Mouse (Mus musculus): ENCODE results near the gene Cd200.
"Not testable (repeated sequence)": the region's sequence is repeated elsewhere in the genome, so short reads cannot be mapped to it uniquely, and the experiment has no call there.

Cd200 gene

GRCm38 (mm10) chr16:45377332-45377731 lies 31.5 kb downstream of the Cd200 start:
- DNase-seq (ENCODE audit: low spot score in 2 of 2): no peak

DNA sequence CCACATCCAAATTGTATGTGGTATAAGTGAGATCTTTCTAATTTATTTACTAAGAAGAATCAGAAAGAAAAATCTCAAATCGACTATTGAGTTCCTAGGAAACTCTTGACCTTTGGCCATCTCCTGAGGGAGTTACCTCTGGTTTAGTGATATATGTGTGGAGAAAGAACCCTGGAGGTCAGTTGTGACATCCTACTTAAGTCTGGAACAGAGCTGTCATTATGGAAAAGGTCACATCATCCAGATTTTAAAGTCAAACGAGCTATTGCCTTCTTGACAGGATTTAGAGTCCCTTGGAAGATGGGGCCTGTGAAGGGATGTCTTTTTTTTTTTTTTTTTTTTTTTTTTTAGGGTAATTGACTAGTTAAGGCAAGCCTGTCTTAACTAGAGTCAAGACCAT lies 32.0 kb downstream of the Cd200 start:
- DNase-seq (ENCODE audit: low spot score in 2 of 2): no peak

DNA sequence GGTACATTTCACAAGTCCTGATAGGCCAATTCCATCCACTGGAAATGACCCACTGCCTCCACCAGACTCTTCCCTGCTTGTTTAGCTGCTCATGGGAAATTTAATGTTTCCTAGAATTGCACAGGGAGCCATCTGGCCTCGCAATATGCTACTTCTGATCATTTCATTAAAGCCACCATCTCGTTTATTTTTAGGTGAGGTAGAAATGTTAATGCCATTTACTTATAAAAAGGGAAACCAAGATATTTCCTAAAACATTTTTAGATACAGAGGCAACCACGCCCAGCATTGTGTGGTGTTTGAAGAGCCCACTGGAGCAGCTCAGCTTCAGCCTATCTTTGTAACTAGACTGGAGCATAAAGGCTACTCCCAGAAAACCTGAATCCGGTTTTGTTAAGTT lies 32.6 kb downstream of the Cd200 start:
- no peak for DNase-seq (ENCODE audit: low spot score in 2 of 2)

- DNase-seq (ENCODE audit: low spot score in 2 of 2): no peak
These were observed 33.2 kb downstream of the Cd200 start for GRCm38 (mm10) chr16:45375506-45376225.

DNA sequence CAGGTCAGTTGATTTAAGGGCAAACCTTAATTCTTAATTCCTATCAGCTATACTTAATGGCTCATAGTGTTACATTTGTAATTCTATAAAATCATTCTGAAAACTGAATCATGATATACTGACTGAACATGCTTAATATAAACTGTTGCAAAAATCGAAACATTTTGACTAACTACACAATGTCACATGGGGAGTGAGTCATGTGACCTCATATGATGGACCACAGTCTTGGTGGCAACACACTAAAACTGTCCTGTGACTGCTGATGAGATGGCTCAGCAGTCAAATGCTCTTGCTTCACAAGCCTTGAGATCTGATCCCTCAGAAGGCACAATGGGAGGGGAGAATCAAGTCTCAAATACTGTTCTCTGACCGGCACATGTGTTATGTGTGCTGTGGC lies 34.8 kb downstream of the Cd200 start:
- no peak for DNase-seq (ENCODE audit: low spot score in 2 of 2)

GRCm38 (mm10) chr16:45371076-45371475 lies 37.8 kb downstream of the Cd200 start:
- DNase-seq (ENCODE audit: low spot score in 2 of 2): no peak

GRCm38 (mm10) chr16:45369285-45369965 lies 39.4 kb downstream of the Cd200 start:
- no peak for DNase-seq (ENCODE audit: low spot score in 2 of 2)

GRCm38 (mm10) chr16:45366111-45366510 lies 42.7 kb downstream of the Cd200 start:
- DNase-seq (ENCODE audit: low spot score in 2 of 2): no peak

- DNase-seq (ENCODE audit: low spot score in 2 of 2): peak in 1 of 2 experiments; percentile 5
These were observed 43.5 kb downstream of the Cd200 start for GRCm38 (mm10) chr16:45365353-45365752.

- DNase-seq (ENCODE audit: low spot score in 2 of 2): no peak
These were observed 44.2 kb downstream of the Cd200 start for GRCm38 (mm10) chr16:45364627-45365026.

- no peak for DNase-seq (ENCODE audit: low spot score in 2 of 2)
These were observed 45.3 kb downstream of the Cd200 start for GRCm38 (mm10) chr16:45363480-45364045.

GRCm38 (mm10) chr16:45361450-45361849 lies 47.4 kb downstream of the Cd200 start:
- DNase-seq (ENCODE audit: low spot score in 2 of 2): no peak

DNA sequence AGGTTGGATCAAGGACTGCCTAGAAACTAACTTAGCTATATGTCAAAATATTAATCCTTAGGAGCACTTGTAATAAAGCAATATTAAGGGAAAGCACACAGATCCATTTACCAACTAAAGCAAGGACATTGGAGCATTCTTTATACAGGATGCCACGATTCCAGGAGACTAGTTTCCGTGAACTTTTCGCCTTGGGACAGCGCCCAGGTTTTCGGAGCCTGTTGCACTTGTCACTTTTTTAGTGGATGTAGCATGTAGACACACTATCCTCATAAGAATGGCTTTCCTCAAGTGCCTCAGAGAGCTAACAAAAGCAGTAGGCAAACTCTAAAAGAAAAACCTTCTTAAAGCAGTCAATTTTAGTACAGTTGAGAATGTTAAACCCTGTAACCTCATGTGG lies 50.4 kb downstream of the Cd200 start:
- DNase-seq (ENCODE audit: low spot score in 2 of 2): not testable (repeated sequence)

- DNase-seq (ENCODE audit: low spot score in 2 of 2): no peak
These were observed 51.7 kb downstream of the Cd200 start for GRCm38 (mm10) chr16:45357134-45357533.

- no peak for DNase-seq (ENCODE audit: low spot score in 2 of 2)
These were observed 56.0 kb downstream of the Cd200 start for GRCm38 (mm10) chr16:45352875-45353274.

- no peak for DNase-seq (ENCODE audit: low spot score in 2 of 2)
These were observed 58.1 kb downstream of the Cd200 start for GRCm38 (mm10) chr16:45350767-45351166.

GRCm38 (mm10) chr16:45349523-45350298 lies 59.1 kb downstream of the Cd200 start:
- DNase-seq (ENCODE audit: low spot score in 2 of 2): no peak

- DNase-seq (ENCODE audit: low spot score in 2 of 2): not testable (repeated sequence)
These were observed 60.6 kb downstream of the Cd200 start for GRCm38 (mm10) chr16:45348238-45348637.

DNA sequence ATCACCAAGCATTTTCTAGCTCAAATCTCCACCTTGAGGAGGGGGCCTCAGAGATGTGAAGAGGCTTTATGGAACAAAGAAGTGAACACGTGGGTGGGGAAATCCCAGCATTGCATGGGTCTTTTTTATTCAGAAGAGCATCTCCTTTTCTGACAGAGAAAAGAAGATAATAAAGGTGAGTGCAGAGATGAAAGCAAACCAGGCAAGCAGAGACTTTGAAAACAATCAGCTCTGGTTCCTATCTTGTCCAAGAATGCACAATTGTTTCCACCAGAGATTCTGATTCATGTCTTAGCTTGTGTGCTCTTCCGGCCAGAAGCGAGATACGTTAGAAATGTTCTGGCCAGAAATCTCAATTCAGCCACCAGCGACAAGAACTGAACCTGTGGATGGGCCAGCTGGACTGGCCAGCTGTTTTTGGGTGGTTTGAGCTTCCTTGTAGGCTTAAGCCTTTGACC lies 61.9 kb downstream of the Cd200 start:
- no peak for DNase-seq (ENCODE audit: low spot score in 2 of 2)

DNA sequence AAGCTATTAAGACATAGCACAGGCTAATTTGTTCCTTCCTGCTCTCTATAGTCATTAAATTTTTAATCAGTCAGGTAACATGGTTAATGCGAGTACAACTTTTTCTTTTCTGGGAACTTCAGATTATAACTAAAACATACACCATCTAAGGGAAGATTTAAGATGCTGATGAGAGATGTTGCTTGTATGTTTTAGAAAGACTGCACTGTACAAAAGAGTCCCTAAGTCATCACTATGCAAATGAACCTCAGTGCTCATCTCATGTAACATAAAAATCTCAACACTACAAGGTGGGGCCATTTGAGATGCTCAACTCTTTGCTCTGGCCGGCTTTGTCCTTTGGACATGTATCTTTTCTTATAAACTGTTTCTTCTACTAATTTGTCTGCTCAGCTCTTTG lies 62.5 kb downstream of the Cd200 start:
- DNase-seq (ENCODE audit: low spot score in 2 of 2): no peak

DNA sequence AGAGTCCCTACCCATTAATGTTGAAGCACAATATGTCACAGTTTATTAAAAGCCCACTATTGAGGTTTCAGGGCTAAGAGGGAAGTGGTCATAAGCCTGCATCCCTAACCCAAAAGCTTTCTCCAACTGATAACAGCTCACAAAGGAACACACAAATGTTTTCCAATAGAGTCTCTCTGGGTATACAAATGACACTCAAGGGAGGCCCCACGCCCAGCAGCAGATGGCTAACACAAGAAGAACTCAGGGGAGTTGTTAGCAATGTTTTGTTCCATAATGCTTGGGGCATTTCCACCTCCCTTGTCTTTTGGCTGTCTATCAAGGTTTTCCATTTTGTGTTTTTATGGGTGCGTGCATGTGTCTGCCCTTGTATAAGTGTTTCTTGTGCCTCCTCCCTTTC lies 64.0 kb downstream of the Cd200 start:
- no peak for DNase-seq (ENCODE audit: low spot score in 2 of 2)

DNA sequence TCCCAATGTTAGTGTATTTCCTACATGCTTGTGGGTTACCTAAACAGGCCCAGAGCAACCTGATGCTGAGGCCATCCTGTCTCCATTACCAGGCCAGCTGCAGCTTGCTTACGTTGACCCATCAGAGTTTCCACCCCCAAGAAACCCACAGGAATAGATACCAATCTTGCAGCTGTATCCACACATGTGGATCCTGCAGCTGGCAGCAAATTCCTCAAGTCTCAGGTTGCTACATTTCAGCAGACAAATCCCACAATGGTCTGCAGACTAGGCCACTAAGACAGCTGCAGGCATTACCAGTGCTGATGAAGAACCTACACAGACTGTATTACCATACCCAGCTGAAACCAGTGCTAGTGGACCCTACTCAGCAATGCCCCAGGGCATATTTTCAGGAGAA lies 72.4 kb downstream of the Cd200 start:
- DNase-seq (ENCODE audit: low spot score in 2 of 2): no peak
